Mouse (Mus musculus) MEL (cell line): ENCODE data around the gene Cabp2. TPM values are rescaled to one million over a fixed set of nuclear protein-coding genes. Genes with fewer than 3 reads are reported as not detected.

Experiments
- DNase-seq: peaks from one replicate; pipeline ENCODE4 v3.0.0; 2011; ENCODE audit warnings: low read depth, low spot score
- H3K27ac ChIP-seq: 2 replicates; pipeline ENCODE4 v1.5.1; 2012; ENCODE audit warnings: low read depth, mild to moderate bottlenecking, control low read depth, low read length, moderate library complexity; ENCODE audit not compliant: control insufficient read depth
- H3K27me3 ChIP-seq, 2 experiments: fragments of 150-350 bp in 1 of 2; sonication (generic) in 1 of 2; 2 replicates each; pipeline ENCODE4 v1.6.1; 2012; ENCODE audit warnings: low read length in 2 of 2, mild to moderate bottlenecking in 2 of 2, improper control_type of control experiment in 1 of 2, moderate library complexity in 1 of 2; ENCODE audit not compliant: insufficient read depth in 2 of 2, control insufficient read depth in 1 of 2
- H3K36me3 ChIP-seq, 2 experiments: 2 replicates each; pipeline ENCODE4 v1.6.1; 2012 to 2014; ENCODE audit warnings: low read length in 2 of 2, improper control_type of control experiment in 1 of 2, inconsistent platforms in 1 of 2, mild to moderate bottlenecking in 1 of 2; ENCODE audit not compliant: insufficient read depth in 2 of 2, control insufficient read depth in 1 of 2
- H3K4me1 ChIP-seq, 2 experiments: fragments of 150-350 bp in 1 of 2; sonication (generic) in 1 of 2; 2 replicates each; pipeline ENCODE4 v1.6.1; 2012; ENCODE audit warnings: low read length in 2 of 2, improper control_type of control experiment in 1 of 2, mild to moderate bottlenecking in 1 of 2; ENCODE audit not compliant: insufficient read depth in 2 of 2, control insufficient read depth in 1 of 2
- H3K4me3 ChIP-seq, 2 experiments: fragments of 150-350 bp in 1 of 2; sonication (generic) in 1 of 2; 2 replicates each; pipeline ENCODE4 v1.5.1; 2012; ENCODE audit warnings: low read depth in 2 of 2, low read length in 2 of 2, mild to moderate bottlenecking in 2 of 2, moderate library complexity in 2 of 2, control low read depth in 1 of 2, improper control_type of control experiment in 1 of 2; ENCODE audit not compliant: control insufficient read depth in 1 of 2, insufficient read depth in 1 of 2
- H3K79me2 ChIP-seq: 2 replicates; pipeline ENCODE4 v1.6.1; 2012; ENCODE audit warnings: mild to moderate bottlenecking, low read length, moderate library complexity; ENCODE audit not compliant: control insufficient read depth, poor library complexity, insufficient read depth
- H3K9ac ChIP-seq: 2 replicates; pipeline ENCODE4 v1.6.1; 2012; ENCODE audit warnings: low read depth, mild to moderate bottlenecking, control low read depth, low read length, moderate library complexity; ENCODE audit not compliant: control insufficient read depth, poor library complexity, severe bottlenecking
- H3K9me3 ChIP-seq: fragments of 150-350 bp; sonication (generic); replicated peaks from 2 replicates; pipeline ENCODE4 v1.6.1; 2012; ENCODE audit warnings: mild to moderate bottlenecking, low read length, improper control_type of control experiment, moderate library complexity; ENCODE audit not compliant: insufficient read depth
- CHD1 ChIP-seq: IDR thresholded peaks from 2 replicates; pipeline ENCODE4 v1.6.1; 2012; ENCODE audit warnings: low read depth, mild to moderate bottlenecking, inconsistent platforms, low read length, improper control_type of control experiment
- CHD2 ChIP-seq: IDR thresholded peaks from 2 replicates; pipeline ENCODE4 v1.6.1; 2011; ENCODE audit warnings: low read length, improper control_type of control experiment
- CTCF ChIP-seq, 3 experiments: IDR thresholded peaks in 2 of 3; conservative IDR thresholded peaks in 1 of 3; 2 replicates each; pipeline ENCODE4 v1.5.1; 2011 to 2012; ENCODE audit warnings: low read length in 3 of 3, low read depth in 2 of 3, mild to moderate bottlenecking in 2 of 3, improper control_type of control experiment in 1 of 3, inconsistent platforms in 1 of 3, mixed read lengths in 1 of 3, moderate library complexity in 1 of 3; ENCODE audit not compliant: control insufficient read depth in 1 of 3, insufficient read depth in 1 of 3, poor library complexity in 1 of 3, severe bottlenecking in 1 of 3
- E2F4 ChIP-seq: IDR thresholded peaks from 2 replicates; pipeline ENCODE4 v1.6.1; 2011; ENCODE audit warnings: low read depth, low read length, improper control_type of control experiment, borderline replicate concordance
- ELF1 ChIP-seq: IDR thresholded peaks from 2 replicates; pipeline ENCODE4 v1.6.1; 2014; ENCODE audit warnings: low read depth, mild to moderate bottlenecking, inconsistent platforms, low read length, improper control_type of control experiment, moderate library complexity
- EP300 ChIP-seq, 2 experiments: IDR thresholded peaks; 2 replicates each; pipeline ENCODE4 v1.6.1; 2011; ENCODE audit warnings: improper control_type of control experiment in 2 of 2, low read length in 2 of 2, low read depth in 1 of 2, mild to moderate bottlenecking in 1 of 2
- ETS1 ChIP-seq: IDR thresholded peaks from 2 replicates; pipeline ENCODE4 v1.6.1; 2012; ENCODE audit warnings: low read depth, mild to moderate bottlenecking, inconsistent platforms, low read length, improper control_type of control experiment, moderate library complexity
- GABPA ChIP-seq: IDR thresholded peaks from 2 replicates; pipeline ENCODE4 v1.6.1; 2012; ENCODE audit warnings: low read depth, mild to moderate bottlenecking, inconsistent platforms, low read length, improper control_type of control experiment, moderate library complexity
- HCFC1 ChIP-seq: IDR thresholded peaks from 2 replicates; pipeline ENCODE4 v1.6.1; 2012; ENCODE audit warnings: low read depth, mild to moderate bottlenecking, inconsistent platforms, low read length, improper control_type of control experiment, moderate library complexity
- KAT2A ChIP-seq: conservative IDR thresholded peaks from 2 replicates; pipeline ENCODE4 v1.6.1; 2012; ENCODE audit warnings: low read depth, low read length, improper control_type of control experiment, inconsistent platforms
- MAFK ChIP-seq: IDR thresholded peaks from 2 replicates; pipeline ENCODE4 v1.6.1; 2011; ENCODE audit warnings: low read depth, mild to moderate bottlenecking, low read length, improper control_type of control experiment, borderline replicate concordance
- MAX ChIP-seq: IDR thresholded peaks from 2 replicates; pipeline ENCODE4 v1.6.1; 2011; ENCODE audit warnings: low read length, improper control_type of control experiment
- MAZ ChIP-seq: IDR thresholded peaks from 2 replicates; pipeline ENCODE4 v1.6.1; 2012; ENCODE audit warnings: low read depth, mild to moderate bottlenecking, inconsistent platforms, low read length, improper control_type of control experiment
- MEF2A ChIP-seq: IDR thresholded peaks from 2 replicates; pipeline ENCODE4 v1.6.1; 2014; ENCODE audit warnings: low read depth, mild to moderate bottlenecking, inconsistent platforms, low read length, improper control_type of control experiment; ENCODE audit not compliant: poor library complexity, insufficient replicate concordance, severe bottlenecking; ENCODE audit errors: extremely low read depth
- MXI1 ChIP-seq: IDR thresholded peaks from 2 replicates; pipeline ENCODE4 v1.6.1; 2011; ENCODE audit warnings: mild to moderate bottlenecking, low read depth, low read length, improper control_type of control experiment
- MYC ChIP-seq: IDR thresholded peaks from 2 replicates; pipeline ENCODE4 v1.6.1; 2011; ENCODE audit warnings: low read depth, mild to moderate bottlenecking, low read length, improper control_type of control experiment, moderate library complexity
- POLR2A ChIP-seq, 2 experiments: IDR thresholded peaks; 2 replicates each; pipeline ENCODE4 v1.6.1; 2011 to 2012; ENCODE audit warnings: low read length in 2 of 2, mild to moderate bottlenecking in 2 of 2, control low read depth in 1 of 2, improper control_type of control experiment in 1 of 2, low read depth in 1 of 2, moderate library complexity in 1 of 2; ENCODE audit not compliant: control insufficient read depth in 1 of 2, insufficient read depth in 1 of 2, poor library complexity in 1 of 2
- POLR2AphosphoS2 ChIP-seq: IDR thresholded peaks from 2 replicates; pipeline ENCODE4 v1.6.1; 2011; ENCODE audit warnings: low read length, improper control_type of control experiment
- RAD21 ChIP-seq: IDR thresholded peaks from 2 replicates; pipeline ENCODE4 v1.6.1; 2011; ENCODE audit warnings: mild to moderate bottlenecking, low read depth, low read length, improper control_type of control experiment
- TCF12 ChIP-seq: IDR thresholded peaks from 2 replicates; pipeline ENCODE4 v1.6.1; 2014; ENCODE audit warnings: low read depth, mild to moderate bottlenecking, inconsistent platforms, low read length, improper control_type of control experiment, moderate library complexity
- USF1 ChIP-seq: IDR thresholded peaks from 2 replicates; pipeline ENCODE4 v1.6.1; 2014; ENCODE audit warnings: low read depth, mild to moderate bottlenecking, inconsistent platforms, low read length, improper control_type of control experiment, moderate library complexity
- USF2 ChIP-seq, 2 experiments: IDR thresholded peaks; 2 replicates each; pipeline ENCODE4 v1.6.1; 2011 to 2012; ENCODE audit warnings: improper control_type of control experiment in 2 of 2, low read length in 2 of 2, borderline replicate concordance in 1 of 2, inconsistent platforms in 1 of 2, low read depth in 1 of 2, mild to moderate bottlenecking in 1 of 2; ENCODE audit not compliant: insufficient read depth in 1 of 2
- ZC3H11A ChIP-seq: IDR thresholded peaks from 2 replicates; pipeline ENCODE4 v1.6.1; 2012; ENCODE audit warnings: low read depth, mild to moderate bottlenecking, inconsistent platforms, low read length, improper control_type of control experiment
- ZNF384 ChIP-seq: IDR thresholded peaks from 2 replicates; pipeline ENCODE4 v1.6.1; 2012; ENCODE audit warnings: low read depth, mild to moderate bottlenecking, inconsistent platforms, low read length, improper control_type of control experiment
- polyA plus RNA-seq, 2 experiments: library from polyadenylated mRNA; stranded (reverse) in 1 of 2; unstranded in 1 of 2; fragments of >175 nt in 1 of 2; fragments of >200 nt in 1 of 2; gene quantifications; 2 replicates each; pipeline versions ENCODE4 v1.2.1 to v1.2.4; 2012; ENCODE audit warnings: low replicate concordance in 2 of 2, low read depth in 1 of 2; ENCODE audit not compliant: insufficient read length in 2 of 2, insufficient read depth in 1 of 2, missing spikeins in 1 of 2
- total RNA-seq: library from RNA; depleted of rRNA; stranded (reverse); fragments of 300-350 nt; gene quantifications from 2 replicates; pipeline ENCODE4 v1.2.3, GENCODE M21; 2012

Gene Cabp2
- total and polyA plus RNA-seq, 3 experiments: 0.14 TPM; not detected in 2

DNA sequence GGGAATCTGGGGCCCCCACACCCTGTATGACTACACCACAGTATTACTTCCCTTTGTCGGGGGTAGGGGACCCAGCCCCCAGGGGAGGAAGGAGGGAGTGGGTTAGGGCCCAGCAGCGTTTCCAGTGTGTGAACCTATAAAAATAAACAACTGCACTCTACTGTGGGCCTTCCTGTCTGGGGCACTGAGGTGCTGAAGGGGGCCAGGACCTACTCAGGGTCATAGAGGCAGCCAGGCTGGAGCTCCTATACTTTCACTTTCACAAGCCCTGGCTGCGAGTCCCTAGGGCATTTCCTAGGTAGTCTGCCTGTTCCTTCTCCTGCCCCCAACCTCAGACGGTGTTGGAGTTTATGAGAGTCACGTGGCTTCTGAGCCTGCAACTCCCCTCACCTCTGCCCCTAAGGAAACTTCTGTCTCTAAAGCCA is 32.4 kb downstream of the Cabp2 start:
- H3K9me3 ChIP-seq: no peaks in the 10 kb centered on the region
- peak overlapping the region; percentile 88 for H3K27ac ChIP-seq
- peaks cover 13 to 20% of the 10 kb centered on the region in 2 experiments for H3K4me1 ChIP-seq
- H3K9ac ChIP-seq: peak overlapping the region; percentile 66
- H3K27me3 ChIP-seq: no peaks in the 10 kb centered on the region
- DNase-seq: no peak
- H3K4me3 ChIP-seq: peak overlapping the region; percentile 34 to 54
- H3K79me2 ChIP-seq: peaks cover 2% of the 10 kb centered on the region; the same call in 1 of the 2 replicates
- 0 out of 2 replicates have a peak, but pooled peaks have one; percentile 20 for TF ChIP-seq MAX
- TF ChIP-seq EP300 (IDR thresholded peaks at IDR 0.05; ENCODE audit: low read depth in 1 of 2, low read length in 2 of 2): no peak
- TF ChIP-seq CTCF (IDR thresholded peaks at IDR 0.05 in 2 of 3, conservative IDR thresholded peaks at IDR 0.05 in 1 of 3; ENCODE audit: control insufficient read depth in 1 of 3, insufficient read depth in 1 of 3, low read depth in 2 of 3, low read length in 3 of 3, poor library complexity in 1 of 3, severe bottlenecking in 1 of 3): no peak
- peak; percentile 82 for TF ChIP-seq USF1
- 0 out of 4 replicates have a peak, but pooled peaks of 1 of the 2 experiments have one; percentile 11 for TF ChIP-seq POLR2A (IDR thresholded peaks at IDR 0.05; ENCODE audit: control insufficient read depth in 1 of 2, insufficient read depth in 1 of 2, low read depth in 1 of 2, low read length in 2 of 2, poor library complexity in 1 of 2)
- TF ChIP-seq MYC: no peak
- TF ChIP-seq ETS1: no peak
- TF ChIP-seq E2F4: no peak
- no peak for TF ChIP-seq POLR2AphosphoS2
- 0 out of 2 replicates have a peak, but pooled peaks have one; percentile 9 for TF ChIP-seq HCFC1
- TF ChIP-seq KAT2A: no peak
- no peak for TF ChIP-seq TCF12
- TF ChIP-seq USF2 (IDR thresholded peaks at IDR 0.05; ENCODE audit: borderline replicate concordance in 1 of 2, insufficient read depth in 1 of 2, low read depth in 1 of 2, low read length in 2 of 2): 0 out of 4 replicates have a peak, but pooled peaks of 1 of the 2 experiments have one; percentile 21
- TF ChIP-seq CHD1: no peak
- no peak for TF ChIP-seq CHD2
- no peak for TF ChIP-seq GABPA
- peak; percentile 61; the same call in 1 of the 2 replicates for TF ChIP-seq MXI1
- H3K36me3 ChIP-seq: peaks cover 2 to 16% of the 10 kb centered on the region in 2 experiments; a peak in 3 of 4 replicates

DNA sequence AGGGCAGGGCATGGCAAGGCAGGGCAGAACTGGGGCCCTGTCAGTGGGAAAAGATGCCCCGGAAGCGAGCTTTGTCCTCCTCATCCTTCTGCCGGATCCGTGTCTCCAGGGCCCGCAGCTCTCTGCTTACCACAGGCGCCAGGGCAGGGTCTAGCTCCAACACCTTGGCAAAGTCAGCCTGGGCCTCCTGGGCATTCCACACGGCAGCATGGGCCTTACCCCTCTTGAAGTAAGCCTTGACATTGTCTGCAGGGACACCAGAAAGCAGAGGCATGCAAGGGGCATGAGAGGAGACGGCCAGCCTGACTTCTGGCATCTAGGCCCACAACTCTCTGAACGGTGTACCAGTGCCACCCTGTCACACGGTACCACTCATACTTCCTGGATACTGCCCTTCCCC is 33.2 kb downstream of the Cabp2 start:
- Histone ChIP-seq H3K9me3 (no peaks in the 10 kb centered on the region), H3K9ac (no peak overlapping the region), H3K27ac (no peak overlapping the region), H3K4me3 (no peak overlapping the region), H3K36me3 (peaks cover 2 to 17% of the 10 kb centered on the region in 2 experiments; a peak in 3 of 4 replicates), H3K4me1 (peaks cover 13 to 20% of the 10 kb centered on the region in 2 experiments), H3K79me2 (peaks cover 2% of the 10 kb centered on the region; the same call in 1 of the 2 replicates), H3K27me3 (no peaks in the 10 kb centered on the region)
- DNase-seq: no peak
- TF ChIP-seq RAD21 (no peak), ETS1 (no peak), HCFC1 (no peak), CTCF (IDR thresholded peaks at IDR 0.05 in 2 of 3, conservative IDR thresholded peaks at IDR 0.05 in 1 of 3; ENCODE audit: control insufficient read depth in 1 of 3, insufficient read depth in 1 of 3, low read depth in 2 of 3, low read length in 3 of 3, poor library complexity in 1 of 3, severe bottlenecking in 1 of 3) (no peak), MEF2A (no peak), POLR2AphosphoS2 (no peak), ZC3H11A (no peak), MAFK (no peak), MAZ (no peak), USF1 (no peak), CHD1 (no peak), KAT2A (no peak), MYC (no peak), MAX (no peak), ZNF384 (no peak), TCF12 (no peak), ELF1 (no peak), POLR2A (IDR thresholded peaks at IDR 0.05; ENCODE audit: control insufficient read depth in 1 of 2, insufficient read depth in 1 of 2, low read depth in 1 of 2, low read length in 2 of 2, poor library complexity in 1 of 2) (no peak)
